8 mouse cellular contexts compared by ENCODE assay signal in the genomic region with DNA sequence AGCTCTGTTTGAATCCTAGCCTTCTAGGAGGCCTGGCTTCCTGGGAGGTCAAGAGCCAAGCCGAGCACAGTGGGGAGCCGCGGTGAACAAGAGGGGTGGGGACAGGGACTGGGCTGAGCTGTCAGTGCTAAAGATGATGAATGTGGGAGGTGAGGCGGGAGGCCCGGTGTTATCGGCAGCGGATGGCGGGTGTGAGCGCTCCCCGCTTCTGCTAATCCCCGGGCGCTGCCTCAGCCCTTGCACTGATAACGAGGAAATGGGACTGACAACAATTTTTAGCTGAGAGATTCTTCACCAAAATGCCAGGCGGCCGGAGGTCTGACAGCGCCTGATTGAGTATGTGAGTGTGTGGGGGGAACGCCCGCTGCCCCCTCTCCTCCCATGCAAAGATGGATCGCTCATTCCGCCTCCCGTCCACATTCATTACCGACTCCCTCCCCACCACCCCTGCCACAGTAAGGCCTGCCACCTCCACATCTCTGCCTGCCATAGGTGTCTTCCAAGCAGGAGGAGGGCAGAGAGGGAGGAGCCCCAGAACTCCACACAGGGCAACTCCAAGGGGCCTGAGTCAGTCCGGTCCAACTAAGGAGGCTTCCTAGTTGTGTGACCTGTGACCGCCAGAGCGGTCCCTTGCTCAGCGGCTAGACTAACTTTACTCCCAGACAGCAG.
DNase-seq lines count a peak whose midpoint lies in the region; ATAC-seq and TF ChIP-seq lines count a peak whose summit lies in the region.

No protein-coding gene starts in this region.

- no peak for TF ChIP-seq POLR2A in limb, embryonic 14.5 days (IDR thresholded peaks at IDR 0.05; ENCODE audit: borderline replicate concordance, extremely low read depth, insufficient read depth, insufficient read length)

- H3K27me3 ChIP-seq in heart, embryonic 15.5 days: peaks cover 63% of the 10 kb centered on the region
- H3K27me3 ChIP-seq in limb, embryonic 14.5 days (ENCODE audit: control insufficient read depth, insufficient read depth, low read length): peaks cover 20% of the 10 kb centered on the region

- WGBS in heart, embryonic 15.5 days: 7% methylated on average over 26 of the region's 26 CpGs
- 7% methylated on average over 22 of the region's 26 CpGs for WGBS in limb, embryonic 14.5 days

- no peak for DNase-seq in heart, postnatal 14 days
- no peak for DNase-seq in limb, embryonic 14.5 days (ENCODE audit: low spot score)
- peak; percentile 38 for DNase-seq in retina, embryonic 14.5 days (ENCODE audit: low spot score)
- DNase-seq in cerebellum, postnatal 14 days: no peak
- no peak for DNase-seq in adrenal gland, postnatal 4 days (ENCODE audit: low spot score in 2 of 2)
- DNase-seq in gastrocnemius, postnatal 14 days: no peak

- peaks cover 12% of the 10 kb centered on the region for H3K4me1 ChIP-seq in heart, embryonic 15.5 days (replicated peaks)
- peaks cover 37% of the 10 kb centered on the region for H3K4me1 ChIP-seq in limb, embryonic 14.5 days (ENCODE audit: control insufficient read depth, insufficient read depth, low read length)

- H3K9ac ChIP-seq in heart, embryonic 15.5 days: no peak overlapping the region
- no peak overlapping the region for H3K9ac ChIP-seq in limb, embryonic 14.5 days (ENCODE audit: low read depth, low read length, severe bottlenecking)

- no peaks in the 10 kb centered on the region for H3K9me3 ChIP-seq in heart, embryonic 15.5 days (replicated peaks)
- H3K9me3 ChIP-seq in limb, embryonic 14.5 days (ENCODE audit: control insufficient read depth, low read length): no peaks in the 10 kb centered on the region

- intact Hi-C loops in heart, postnatal 14 days (cut with DNase I): loop anchor here (5.0 kb wide), 1 partner anchor 40 kb away; no protein-coding TSS in a partner anchor
- intact Hi-C loops in gastrocnemius, postnatal 14 days (cut with DNase I; ENCODE audit: low total_unique reads): loop anchor here (2.0 kb wide), 1 partner anchor 42 kb away; no protein-coding TSS in a partner anchor

- H3K4me2 ChIP-seq in heart, embryonic 15.5 days: peak overlapping the region; percentile 49
- peak overlapping the region; percentile 19; the same call in 1 of the 2 replicates for H3K4me2 ChIP-seq in limb, embryonic 14.5 days (replicated peaks; ENCODE audit: low read depth, low read length, severe bottlenecking)

- no peaks in the 10 kb centered on the region for H3K36me3 ChIP-seq in heart, embryonic 15.5 days
- H3K36me3 ChIP-seq in limb, embryonic 14.5 days (ENCODE audit: control insufficient read depth, insufficient read depth, low read length): no peaks in the 10 kb centered on the region

- 0 out of 2 replicates have a peak, but pooled peaks have one; percentile 8 for ATAC-seq in heart, embryonic 15.5 days (replicated peaks; ENCODE audit: insufficient number of reproducible peaks, insufficient read depth, low FRiP score, low read depth)
- peak; percentile 64 for ATAC-seq in common myeloid progenitor, adult 5-6 weeks (replicated peaks; ENCODE audit: low read depth, poor library complexity, severe bottlenecking)
- no peak for ATAC-seq in limb, embryonic 14.5 days (ENCODE audit: low FRiP score, low read depth)

- no peak overlapping the region for H3K27ac ChIP-seq in heart, embryonic 15.5 days
- H3K27ac ChIP-seq in limb, embryonic 14.5 days (replicated peaks; ENCODE audit: low read depth, low read length): no peak overlapping the region

- peak overlapping the region; percentile 13; the same call in 1 of the 2 replicates for H3K4me3 ChIP-seq in heart, embryonic 15.5 days
- no peak overlapping the region for H3K4me3 ChIP-seq in limb, embryonic 14.5 days (replicated peaks; ENCODE audit: low read length)
